Mouse (Mus musculus): Measurements from ENCODE around the gene Rin2.
A peak's percentile ranks its signal among the peaks of the same experiment; 100 is the strongest.

Gene Rin2

GRCm38 (mm10) chr2:145831949-145832835 is 157.2 kb downstream of the Rin2 start:
- no peak for DNase-seq

GRCm38 (mm10) chr2:145832836-145833221 is 157.8 kb downstream of the Rin2 start:
- DNase-seq = no peak

GRCm38 (mm10) chr2:145833341-145833740 is 158.3 kb downstream of the Rin2 start:
- no peak for DNase-seq

- DNase-seq = no peak
These were observed 160.9 kb downstream of the Rin2 start for GRCm38 (mm10) chr2:145835920-145836319.

- no peak for DNase-seq
These were observed 163.7 kb downstream of the Rin2 start for GRCm38 (mm10) chr2:145838675-145839074.

GRCm38 (mm10) chr2:145839565-145840315 is 164.7 kb downstream of the Rin2 start:
- no peak for DNase-seq

- no peak for DNase-seq
These were observed 165.3 kb downstream of the Rin2 start for GRCm38 (mm10) chr2:145840320-145840719.

GRCm38 (mm10) chr2:145840910-145841870 is 166.2 kb downstream of the Rin2 start:
- DNase-seq = no peak

- DNase-seq = no peak
These were observed 168.3 kb downstream of the Rin2 start for GRCm38 (mm10) chr2:145843322-145843721.

GRCm38 (mm10) chr2:145846595-145846994 is 171.6 kb downstream of the Rin2 start:
- DNase-seq = no peak

- DNase-seq = no peak
These were observed 174.3 kb downstream of the Rin2 start for GRCm38 (mm10) chr2:145849170-145849905.

GRCm38 (mm10) chr2:145850779-145851178 is 175.8 kb downstream of the Rin2 start:
- DNase-seq = no peak

- DNase-seq = no peak
These were observed 180.8 kb downstream of the Rin2 start for GRCm38 (mm10) chr2:145855831-145856230.

- DNase-seq = no peak
These were observed 182.8 kb downstream of the Rin2 start for GRCm38 (mm10) chr2:145857864-145858263.

GRCm38 (mm10) chr2:145859442-145859931 is 184.5 kb downstream of the Rin2 start:
- no peak for DNase-seq

- DNase-seq = peak in 1 of 2 experiments; percentile 2
These were observed 185.2 kb downstream of the Rin2 start for GRCm38 (mm10) chr2:145859932-145860801.

GRCm38 (mm10) chr2:145861193-145862123 is 186.4 kb downstream of the Rin2 start:
- no peak for DNase-seq

GRCm38 (mm10) chr2:145862206-145862817 is 187.3 kb downstream of the Rin2 start:
- no peak for DNase-seq

GRCm38 (mm10) chr2:145865344-145865743 is 190.3 kb downstream of the Rin2 start:
- DNase-seq = no peak

Measured in B cell, adult 2 months (primary cell).